Mouse (Mus musculus): ENCODE measurements at regions not wholly inside any gene's neighbourhood (a gene's known extent, or its start where the extent isn't known, plus 50 kb on each side); places are given as distances from the start of the nearest gene placed in this dataset.

GRCm38 (mm10) chr14:111281354-111281753 is 393.5 kb upstream of the Slitrk5 start:
- Histone ChIP-seq H3K4me2 (no peak overlapping the region), H3K9me3 (ENCODE audit: low read depth, low read length) (no peaks in the 10 kb centered on the region), H3K4me3 (ENCODE audit: low read depth, low read length) (no peak overlapping the region), H3K9ac (no peak overlapping the region), H3K27ac (ENCODE audit: low read depth) (no peak overlapping the region), H3K4me1 (ENCODE audit: insufficient read depth) (no peaks in the 10 kb centered on the region), H3K36me3 (ENCODE audit: insufficient read depth) (no peaks in the 10 kb centered on the region), H3K27me3 (ENCODE audit: insufficient read depth, low read length) (no peaks in the 10 kb centered on the region)
- no peak for TF ChIP-seq CTCF (IDR thresholded peaks at IDR 0.05; ENCODE audit: low read depth)
- 83% methylated on average over 1 of the region's 1 CpGs for WGBS
- ATAC-seq (ENCODE audit: insufficient read depth) (no peak), DNase-seq (no peak)

- 86% methylated on average over 10 of the region's 10 CpGs for WGBS
- no peak for ATAC-seq (ENCODE audit: insufficient read depth)
- no peaks in the 10 kb centered on the region for H3K36me3 ChIP-seq (ENCODE audit: insufficient read depth)
- no peaks in the 10 kb centered on the region for H3K27me3 ChIP-seq (ENCODE audit: insufficient read depth, low read length)
- no peaks in the 10 kb centered on the region for H3K9me3 ChIP-seq (ENCODE audit: low read depth, low read length)
- H3K4me3 ChIP-seq (ENCODE audit: low read depth, low read length) = no peak overlapping the region
- no peak overlapping the region for H3K4me2 ChIP-seq
- no peak overlapping the region for H3K27ac ChIP-seq (ENCODE audit: low read depth)
- no peak overlapping the region for H3K9ac ChIP-seq
- no peak for DNase-seq
- H3K4me1 ChIP-seq (ENCODE audit: insufficient read depth) = no peaks in the 10 kb centered on the region
- no peak for TF ChIP-seq CTCF (IDR thresholded peaks at IDR 0.05; ENCODE audit: low read depth)
Measured at GRCm38 (mm10) chr14:111283681-111284461, 391.0 kb upstream of the Slitrk5 start.

GRCm38 (mm10) chr14:111285981-111286380 is 388.9 kb upstream of the Slitrk5 start:
- Histone ChIP-seq H3K36me3 (ENCODE audit: insufficient read depth) (no peaks in the 10 kb centered on the region), H3K4me1 (ENCODE audit: insufficient read depth) (no peaks in the 10 kb centered on the region), H3K4me2 (no peak overlapping the region), H3K27ac (ENCODE audit: low read depth) (no peak overlapping the region), H3K9ac (no peak overlapping the region), H3K4me3 (ENCODE audit: low read depth, low read length) (no peak overlapping the region), H3K9me3 (ENCODE audit: low read depth, low read length) (no peaks in the 10 kb centered on the region), H3K27me3 (ENCODE audit: insufficient read depth, low read length) (no peaks in the 10 kb centered on the region)
- no peak for DNase-seq
- 53% methylated on average over 1 of the region's 1 CpGs for WGBS
- no peak for ATAC-seq (ENCODE audit: insufficient read depth)
- TF ChIP-seq CTCF (IDR thresholded peaks at IDR 0.05; ENCODE audit: low read depth) = no peak

- WGBS = 82% methylated on average over 3 of the region's 3 CpGs
- Histone ChIP-seq H3K4me2 (no peak overlapping the region), H3K9ac (no peak overlapping the region), H3K27me3 (ENCODE audit: insufficient read depth, low read length) (no peaks in the 10 kb centered on the region), H3K9me3 (ENCODE audit: low read depth, low read length) (no peaks in the 10 kb centered on the region), H3K27ac (ENCODE audit: low read depth) (no peak overlapping the region), H3K4me1 (ENCODE audit: insufficient read depth) (no peaks in the 10 kb centered on the region), H3K4me3 (ENCODE audit: low read depth, low read length) (no peak overlapping the region), H3K36me3 (ENCODE audit: insufficient read depth) (no peaks in the 10 kb centered on the region)
- ATAC-seq (ENCODE audit: insufficient read depth) (no peak), DNase-seq (no peak)
- no peak for TF ChIP-seq CTCF (IDR thresholded peaks at IDR 0.05; ENCODE audit: low read depth)
Measured at GRCm38 (mm10) chr14:111295521-111295920, 379.4 kb upstream of the Slitrk5 start.

- no peak overlapping the region for H3K4me2 ChIP-seq
- no peak for DNase-seq
- TF ChIP-seq CTCF (IDR thresholded peaks at IDR 0.05; ENCODE audit: low read depth) = no peak
- H3K4me3 ChIP-seq (ENCODE audit: low read depth, low read length) = no peak overlapping the region
- H3K4me1 ChIP-seq (ENCODE audit: insufficient read depth) = no peaks in the 10 kb centered on the region
- H3K27ac ChIP-seq (ENCODE audit: low read depth) = no peak overlapping the region
- ATAC-seq (ENCODE audit: insufficient read depth) = no peak
- no peaks in the 10 kb centered on the region for H3K9me3 ChIP-seq (ENCODE audit: low read depth, low read length)
- no peaks in the 10 kb centered on the region for H3K27me3 ChIP-seq (ENCODE audit: insufficient read depth, low read length)
- H3K9ac ChIP-seq = no peak overlapping the region
- no peaks in the 10 kb centered on the region for H3K36me3 ChIP-seq (ENCODE audit: insufficient read depth)
Measured at GRCm38 (mm10) chr14:111297796-111298195, 377.1 kb upstream of the Slitrk5 start.

- TF ChIP-seq CTCF (IDR thresholded peaks at IDR 0.05; ENCODE audit: low read depth) = no peak
- H3K9me3 ChIP-seq (ENCODE audit: low read depth, low read length) = no peaks in the 10 kb centered on the region
- no peak overlapping the region for H3K4me3 ChIP-seq (ENCODE audit: low read depth, low read length)
- no peak overlapping the region for H3K9ac ChIP-seq
- DNase-seq = no peak
- no peak for ATAC-seq (ENCODE audit: insufficient read depth)
- H3K36me3 ChIP-seq (ENCODE audit: insufficient read depth) = no peaks in the 10 kb centered on the region
- H3K4me1 ChIP-seq (ENCODE audit: insufficient read depth) = no peaks in the 10 kb centered on the region
- no peak overlapping the region for H3K4me2 ChIP-seq
- no peak overlapping the region for H3K27ac ChIP-seq (ENCODE audit: low read depth)
- 83% methylated on average over 3 of the region's 3 CpGs for WGBS
- H3K27me3 ChIP-seq (ENCODE audit: insufficient read depth, low read length) = no peaks in the 10 kb centered on the region
Measured at GRCm38 (mm10) chr14:111330570-111330969, 344.3 kb upstream of the Slitrk5 start.

- 67% methylated on average over 5 of the region's 5 CpGs for WGBS
- ATAC-seq (ENCODE audit: insufficient read depth) = no peak
Measured at GRCm38 (mm10) chr14:111353518-111353917, 321.4 kb upstream of the Slitrk5 start.

More at GRCm38 (mm10) chr14:111353518-111353917, 321.4 kb upstream of the Slitrk5 start:
- no peaks in the 10 kb centered on the region for H3K4me1 ChIP-seq (ENCODE audit: insufficient read depth)
- no peak overlapping the region for H3K9ac ChIP-seq
- H3K27me3 ChIP-seq (ENCODE audit: insufficient read depth, low read length) = no peaks in the 10 kb centered on the region
- no peak for DNase-seq
- H3K27ac ChIP-seq (ENCODE audit: low read depth) = no peak overlapping the region
- no peaks in the 10 kb centered on the region for H3K36me3 ChIP-seq (ENCODE audit: insufficient read depth)
- no peak overlapping the region for H3K4me3 ChIP-seq (ENCODE audit: low read depth, low read length)
- no peak overlapping the region for H3K4me2 ChIP-seq
- H3K9me3 ChIP-seq (ENCODE audit: low read depth, low read length) = no peaks in the 10 kb centered on the region
- no peak for TF ChIP-seq CTCF (IDR thresholded peaks at IDR 0.05; ENCODE audit: low read depth)

Data from lung, embryonic 14.5 days (tissue).